Mouse (Mus musculus): ENCODE results near the gene Abhd8. TPM values are rescaled to one million over a fixed set of nuclear protein-coding genes. Genes with fewer than 3 reads are reported as not detected.

Abhd8 gene
- polyA plus RNA-seq, 1 experiment from 2014 or later: 35.4 TPM

DNA sequence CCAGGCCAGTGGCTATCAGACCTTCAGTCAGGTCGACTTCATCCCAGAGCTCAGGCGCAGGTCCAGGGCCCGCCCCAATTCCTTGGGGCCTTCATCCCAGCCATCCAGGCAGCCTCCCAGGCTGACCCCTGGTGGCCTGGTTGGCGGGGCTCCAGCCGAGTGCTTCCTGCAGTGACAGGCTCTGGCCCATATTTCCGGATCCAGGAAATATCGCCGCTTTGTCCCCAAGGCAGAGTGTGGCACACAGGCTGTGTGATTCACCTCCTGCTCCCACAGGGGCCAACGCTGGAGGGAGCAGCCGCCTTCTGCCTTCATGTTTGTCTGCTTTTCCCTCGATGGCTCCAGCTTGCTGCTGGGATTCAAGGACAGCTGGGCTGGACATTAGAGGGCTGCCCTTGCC is 33.0 kb upstream of the Abhd8 start:
- peaks cover 50% of the 10 kb centered on the region for H3K4me1 ChIP-seq (replicated peaks)
- H3K27me3 ChIP-seq (replicated peaks): no peaks in the 10 kb centered on the region
- H3K27ac ChIP-seq (ENCODE audit: poor library complexity, severe bottlenecking): peak overlapping the region; percentile 80
- no peak overlapping the region for H3K4me2 ChIP-seq
- 24% methylated on average over 11 of the region's 11 CpGs for WGBS
- no peak overlapping the region for H3K9ac ChIP-seq
- H3K9me3 ChIP-seq (replicated peaks): no peaks in the 10 kb centered on the region
- no peak overlapping the region for H3K4me3 ChIP-seq
- ATAC-seq (ENCODE audit: insufficient number of reproducible peaks, low FRiP score): peak; percentile 72
- H3K36me3 ChIP-seq: peaks cover 25% of the 10 kb centered on the region

- H3K4me3 ChIP-seq: no peak overlapping the region
- H3K4me2 ChIP-seq: no peak overlapping the region
- 83% methylated on average over 5 of the region's 5 CpGs for WGBS
- H3K4me1 ChIP-seq (replicated peaks): peaks cover 50% of the 10 kb centered on the region
- peak overlapping the region; percentile 80 for H3K27ac ChIP-seq (ENCODE audit: poor library complexity, severe bottlenecking)
- peaks cover 32% of the 10 kb centered on the region for H3K36me3 ChIP-seq
- H3K27me3 ChIP-seq (replicated peaks): no peaks in the 10 kb centered on the region
- H3K9ac ChIP-seq: no peak overlapping the region
- ATAC-seq (ENCODE audit: insufficient number of reproducible peaks, low FRiP score): no peak
- H3K9me3 ChIP-seq (replicated peaks): no peaks in the 10 kb centered on the region
Observed at GRCm38 (mm10) chr8:71495811-71496210, 32.4 kb upstream of the Abhd8 start.

GRCm38 (mm10) chr8:71495039-71495438 is 31.6 kb upstream of the Abhd8 start:
- Histone ChIP-seq H3K4me1 (replicated peaks) (peaks cover 50% of the 10 kb centered on the region), H3K9ac (no peak overlapping the region), H3K27ac (ENCODE audit: poor library complexity, severe bottlenecking) (peak overlapping the region; percentile 80), H3K27me3 (replicated peaks) (no peaks in the 10 kb centered on the region), H3K4me2 (peak overlapping the region; percentile 27; the same call in 1 of the 2 replicates), H3K4me3 (no peak overlapping the region), H3K36me3 (peaks cover 40% of the 10 kb centered on the region), H3K9me3 (replicated peaks) (no peaks in the 10 kb centered on the region)
- WGBS: 26% methylated on average over 16 of the region's 16 CpGs
- ATAC-seq (ENCODE audit: insufficient number of reproducible peaks, low FRiP score): peak; percentile 37; the same call in 1 of the 2 replicates

DNA sequence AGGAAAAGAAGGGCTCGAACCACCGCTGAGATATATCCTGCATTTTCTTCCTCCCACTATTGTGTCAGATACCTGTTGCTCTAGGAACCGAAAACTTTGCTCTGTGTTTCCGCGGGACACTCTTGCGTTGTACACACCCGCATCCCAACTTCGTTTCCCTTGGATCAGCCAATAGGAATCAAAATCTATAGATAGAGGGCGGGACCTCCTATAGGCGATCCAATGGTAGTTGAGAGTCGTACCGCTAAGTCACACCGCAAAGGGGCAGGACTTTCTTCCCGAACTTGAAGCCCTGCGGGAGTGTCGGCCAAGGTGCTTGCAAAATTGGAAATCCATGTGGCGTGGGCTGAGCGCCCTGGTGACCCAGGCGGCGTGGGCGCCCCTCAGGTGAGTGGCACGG is 25.0 kb upstream of the Abhd8 start:
- Histone ChIP-seq H3K4me3 (peak overlapping the region; percentile 80), H3K9ac (peak overlapping the region; percentile 91), H3K9me3 (replicated peaks) (no peaks in the 10 kb centered on the region), H3K36me3 (peaks cover 37% of the 10 kb centered on the region), H3K4me1 (replicated peaks) (peaks cover 19% of the 10 kb centered on the region), H3K27ac (ENCODE audit: poor library complexity, severe bottlenecking) (peak overlapping the region; percentile 88; the same call in 1 of the 2 replicates), H3K4me2 (peak overlapping the region; percentile 96), H3K27me3 (replicated peaks) (0 out of 2 replicates have a peak, but pooled peaks cover 3% of the 10 kb centered on the region)
- peak; percentile 88 for ATAC-seq (ENCODE audit: insufficient number of reproducible peaks, low FRiP score)
- under 1% methylated on average over 22 of the region's 22 CpGs for WGBS

DNA sequence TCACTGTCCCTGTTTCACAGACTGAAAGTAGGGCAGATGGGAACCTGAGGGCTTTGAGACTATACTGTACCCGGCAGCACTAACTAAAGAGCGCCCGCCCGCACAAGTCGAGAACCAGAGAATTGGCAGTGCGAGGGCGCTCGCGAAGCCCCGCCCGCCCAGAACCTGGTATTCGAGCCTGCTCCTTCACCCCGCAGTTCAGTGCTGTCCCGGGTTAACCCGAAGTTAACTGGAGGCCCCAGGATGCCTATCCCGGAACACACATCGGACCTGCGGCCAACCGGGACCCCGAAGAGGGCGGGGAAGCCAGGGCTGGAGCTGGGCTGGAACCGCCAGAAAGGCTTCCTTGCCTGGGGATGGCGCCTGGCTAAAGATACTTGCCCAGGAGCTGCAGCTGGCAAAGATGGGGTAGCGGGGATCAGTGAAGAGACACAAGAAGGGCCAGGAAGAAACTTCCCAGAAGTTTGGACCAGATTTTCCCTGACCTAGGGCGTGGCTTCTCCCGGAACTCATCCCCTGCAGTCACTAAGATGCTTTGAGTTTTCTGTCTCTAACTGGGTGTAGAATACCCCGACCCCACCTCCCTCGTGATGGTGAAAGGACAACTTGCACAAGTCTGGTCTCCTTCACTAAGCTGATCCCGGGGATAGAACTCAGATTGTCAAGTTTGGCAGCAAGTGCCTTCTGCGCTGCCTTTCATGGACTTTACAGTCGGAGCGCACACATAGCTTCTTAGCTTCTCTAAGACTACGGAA is 24.4 kb upstream of the Abhd8 start, which contains the start of gene Gtpbp3:
Gene Gtpbp3, plus strand, starts transcription at position 413 of the 755 bp plus-strand sequence.
- Histone ChIP-seq H3K4me2 (peak within 1 kb of the TSS; percentile 96), H3K36me3 (peaks cover 36% of the 10 kb centered on the region), H3K9me3 (replicated peaks) (no peaks in the 10 kb centered on the region), H3K27ac (ENCODE audit: poor library complexity, severe bottlenecking) (peak within 1 kb of the TSS; percentile 88), H3K4me3 (peak within 1 kb of the TSS; percentile 80), H3K27me3 (replicated peaks) (0 out of 2 replicates have a peak, but pooled peaks cover 6% of the 10 kb centered on the region), H3K4me1 (replicated peaks) (peaks cover 19% of the 10 kb centered on the region), H3K9ac (peak within 1 kb of the TSS; percentile 91)
- peak; percentile 34; the same call in 1 of the 2 replicates for ATAC-seq (ENCODE audit: insufficient number of reproducible peaks, low FRiP score)
- under 1% methylated on average over 33 of the region's 33 CpGs for WGBS

GRCm38 (mm10) chr8:71486136-71486529 is 22.7 kb upstream of the Abhd8 start:
- ATAC-seq (ENCODE audit: insufficient number of reproducible peaks, low FRiP score): no peak
- Histone ChIP-seq H3K4me2 (peak overlapping the region; percentile 92), H3K4me1 (replicated peaks) (peaks cover 19% of the 10 kb centered on the region), H3K9me3 (replicated peaks) (no peaks in the 10 kb centered on the region), H3K27me3 (replicated peaks) (peaks cover 23% of the 10 kb centered on the region), H3K27ac (ENCODE audit: poor library complexity, severe bottlenecking) (no peak overlapping the region), H3K4me3 (peak overlapping the region; percentile 76), H3K9ac (no peak overlapping the region), H3K36me3 (peaks cover 20% of the 10 kb centered on the region)
- WGBS: 31% methylated on average over 7 of the region's 7 CpGs

DNA sequence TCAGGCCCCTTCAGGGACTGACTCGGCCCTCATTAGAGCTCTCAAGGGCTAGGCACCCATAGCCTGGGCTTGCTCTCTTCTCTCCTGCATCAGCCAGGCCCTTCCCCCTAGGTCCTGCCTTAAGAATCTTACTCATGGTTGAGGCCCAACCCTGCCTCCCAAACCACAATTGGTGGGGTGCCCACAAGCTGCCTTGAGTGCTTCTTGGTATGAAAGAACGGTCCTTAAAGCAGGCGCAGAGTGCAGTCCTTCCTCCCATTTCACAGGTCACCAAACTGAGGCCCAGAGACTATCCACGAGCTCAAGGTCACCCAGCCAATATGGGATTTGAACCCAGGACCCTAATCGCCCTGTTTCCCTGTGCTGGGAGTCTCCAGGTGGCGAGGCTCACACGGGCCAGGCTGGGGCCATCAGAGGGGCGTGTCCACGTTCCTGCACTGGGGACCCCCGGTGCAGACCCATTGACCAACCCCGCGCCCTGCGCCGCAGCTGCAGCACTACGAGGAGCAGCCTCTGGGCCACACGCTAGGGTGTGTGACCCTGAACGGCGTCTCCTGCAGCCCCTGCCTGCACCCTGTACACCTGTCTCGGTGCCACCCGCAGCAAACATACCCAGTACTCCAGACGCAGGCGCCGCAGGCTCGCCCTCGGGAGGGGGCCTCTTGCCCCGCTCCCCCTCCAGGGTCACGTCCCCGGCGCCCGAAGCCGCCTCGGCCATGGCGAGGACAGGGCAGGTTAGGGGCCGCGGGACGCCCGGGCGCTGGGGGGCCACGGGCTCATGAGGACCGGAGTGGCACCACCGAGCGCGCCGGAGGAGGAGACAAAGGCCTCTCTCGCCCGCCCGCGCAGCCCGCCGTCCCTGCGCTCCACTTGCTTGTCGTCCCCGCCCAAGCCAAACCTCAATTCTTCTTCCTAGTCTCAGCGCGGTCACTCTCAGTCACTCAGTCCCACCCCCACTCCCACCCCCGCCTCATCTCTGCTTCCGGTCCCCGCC is 22.0 kb upstream of the Abhd8 start, which contains the start of gene Ano8:
Gene Ano8, minus strand, starts transcription at position 822 of the 994 bp plus-strand sequence.
- Histone ChIP-seq H3K27me3 (replicated peaks) (peaks cover 30% of the 10 kb centered on the region), H3K4me1 (replicated peaks) (peaks cover 19% of the 10 kb centered on the region), H3K9me3 (replicated peaks) (no peaks in the 10 kb centered on the region), H3K4me3 (peak within 1 kb of the TSS; percentile 76), H3K4me2 (peak within 1 kb of the TSS; percentile 92), H3K36me3 (peaks cover 14% of the 10 kb centered on the region), H3K9ac (peak within 1 kb of the TSS; percentile 85), H3K27ac (ENCODE audit: poor library complexity, severe bottlenecking) (peak within 1 kb of the TSS; percentile 69)
- ATAC-seq (ENCODE audit: insufficient number of reproducible peaks, low FRiP score): peak; percentile 48
- 6% methylated on average over 57 of the region's 58 CpGs for WGBS

DNA sequence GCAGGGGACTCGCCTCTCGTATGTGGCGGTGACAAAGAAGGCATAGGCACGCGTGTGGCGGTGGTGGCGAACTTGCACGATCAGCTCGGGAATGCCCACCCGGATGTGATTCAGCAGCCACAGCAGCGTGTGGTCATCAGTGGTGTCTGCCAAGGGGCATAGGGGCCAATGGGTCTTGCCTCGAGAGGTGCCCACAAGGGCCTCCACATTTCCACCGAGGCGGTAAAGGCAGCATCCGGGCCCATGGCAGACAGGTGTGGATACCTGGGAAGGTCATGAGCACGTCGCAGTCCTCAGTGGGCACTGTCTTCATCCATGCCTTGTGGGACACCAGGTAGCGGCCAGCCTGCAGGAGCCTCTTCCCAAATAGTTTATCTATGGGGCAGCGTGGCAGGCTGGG is 21.3 kb upstream of the Abhd8 start:
- peaks cover 37% of the 10 kb centered on the region for H3K27me3 ChIP-seq (replicated peaks)
- H3K4me3 ChIP-seq: peak overlapping the region; percentile 76; the same call in 1 of the 2 replicates
- no peaks in the 10 kb centered on the region for H3K9me3 ChIP-seq (replicated peaks)
- WGBS: 89% methylated on average over 19 of the region's 19 CpGs
- H3K9ac ChIP-seq: no peak overlapping the region
- peaks cover 17% of the 10 kb centered on the region for H3K4me1 ChIP-seq (replicated peaks)
- peak overlapping the region; percentile 92 for H3K4me2 ChIP-seq
- ATAC-seq (ENCODE audit: insufficient number of reproducible peaks, low FRiP score): no peak
- no peak overlapping the region for H3K27ac ChIP-seq (ENCODE audit: poor library complexity, severe bottlenecking)
- H3K36me3 ChIP-seq: peaks cover 8% of the 10 kb centered on the region; the same call in 1 of the 2 replicates

GRCm38 (mm10) chr8:71483932-71484331 is 20.5 kb upstream of the Abhd8 start:
- 40% methylated on average over 8 of the region's 8 CpGs for WGBS
- H3K27ac ChIP-seq (ENCODE audit: poor library complexity, severe bottlenecking): no peak overlapping the region
- no peak overlapping the region for H3K4me3 ChIP-seq
- H3K4me2 ChIP-seq: no peak overlapping the region
- ATAC-seq (ENCODE audit: insufficient number of reproducible peaks, low FRiP score): no peak
- no peak overlapping the region for H3K9ac ChIP-seq
- H3K4me1 ChIP-seq (replicated peaks): peaks cover 9% of the 10 kb centered on the region
- peaks cover 13% of the 10 kb centered on the region for H3K36me3 ChIP-seq
- no peaks in the 10 kb centered on the region for H3K9me3 ChIP-seq (replicated peaks)
- peaks cover 45% of the 10 kb centered on the region for H3K27me3 ChIP-seq (replicated peaks)

DNA sequence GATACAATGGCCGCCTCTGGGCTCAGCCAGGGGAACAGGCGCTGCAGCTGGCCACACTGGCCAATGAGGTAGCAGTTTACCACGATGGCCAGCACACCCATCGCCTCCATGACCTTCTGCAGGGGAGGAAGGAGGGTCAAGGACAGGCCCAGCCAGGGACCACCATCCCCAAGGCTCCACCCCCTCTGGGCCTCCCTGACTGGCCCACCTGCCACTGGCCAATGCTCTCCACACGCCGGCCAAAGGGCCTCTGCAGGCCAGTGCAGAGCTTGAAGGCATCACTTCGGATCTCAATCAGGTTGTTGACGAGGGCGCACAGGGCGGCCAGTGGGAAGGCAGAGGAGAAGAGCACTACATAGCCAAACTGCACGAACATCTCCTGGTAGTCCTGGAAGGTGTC is 15.5 kb upstream of the Abhd8 start:
- ATAC-seq (ENCODE audit: insufficient number of reproducible peaks, low FRiP score): no peak
- Histone ChIP-seq H3K4me3 (no peak overlapping the region), H3K4me2 (no peak overlapping the region), H3K9me3 (replicated peaks) (no peaks in the 10 kb centered on the region), H3K27ac (ENCODE audit: poor library complexity, severe bottlenecking) (no peak overlapping the region), H3K27me3 (replicated peaks) (peaks cover 56% of the 10 kb centered on the region), H3K36me3 (peaks cover 30% of the 10 kb centered on the region), H3K9ac (no peak overlapping the region), H3K4me1 (replicated peaks) (peaks cover 16% of the 10 kb centered on the region)
- WGBS: 85% methylated on average over 11 of the region's 11 CpGs
